10 mouse cellular contexts compared by ENCODE assay signal in the genomic region with DNA sequence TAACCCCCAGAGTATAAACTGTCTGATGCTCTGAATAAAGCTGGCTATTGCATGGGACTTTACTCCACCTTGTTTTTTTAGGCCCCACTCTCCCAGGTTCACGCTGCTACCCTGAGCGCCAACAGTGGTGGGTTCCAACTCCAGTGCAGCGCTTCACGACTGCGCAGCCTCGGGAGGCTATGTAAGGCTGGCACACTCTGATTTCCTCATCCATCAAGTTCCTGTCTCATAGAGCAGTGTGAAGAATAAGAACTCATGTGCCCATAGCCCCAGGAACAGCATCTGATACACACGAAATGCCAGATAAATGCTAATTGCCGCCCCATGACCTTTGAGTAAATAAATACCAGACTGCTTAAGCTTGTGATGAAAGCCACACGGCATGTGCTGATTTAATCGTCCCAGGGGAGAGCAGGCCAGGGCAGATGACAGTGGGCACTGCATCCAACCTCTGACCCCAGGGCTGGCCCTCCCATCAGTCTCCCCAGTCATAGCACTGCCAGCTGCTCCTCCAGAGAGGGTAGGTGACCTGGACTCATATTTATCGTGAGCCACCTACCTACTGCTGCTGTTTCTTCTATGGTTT.
DNase-seq lines count a peak whose midpoint lies in the region; ATAC-seq and TF ChIP-seq lines count a peak whose summit lies in the region.
"Had no signal": no experiment of that assay in that cellular context is flagged by ENCODE, and none has a peak within 500 bp of the region (broad histone marks: within the 10 kb centered on the region; RNA-seq: fewer than 3 reads in every experiment).

No protein-coding gene starts in this region.

- H3K9me3 ChIP-seq in lung, embryonic 14.5 days (ENCODE audit: low read depth, low read length): no peaks in the 10 kb centered on the region
- H3K9me3 ChIP-seq in limb, embryonic 11.5 days (ENCODE audit: control insufficient read depth, low read length): no peaks in the 10 kb centered on the region

- H3K4me2 ChIP-seq in lung, embryonic 14.5 days: no peak overlapping the region
- H3K4me2 ChIP-seq in limb, embryonic 11.5 days (ENCODE audit: low read depth, severe bottlenecking): no peak overlapping the region

- no peaks in the 10 kb centered on the region for H3K36me3 ChIP-seq in lung, embryonic 14.5 days (ENCODE audit: insufficient read depth)
- no peaks in the 10 kb centered on the region for H3K36me3 ChIP-seq in limb, embryonic 11.5 days (ENCODE audit: control insufficient read depth, insufficient read depth, low read length)

- no peak for TF ChIP-seq CTCF in lung, embryonic 14.5 days (IDR thresholded peaks at IDR 0.05; ENCODE audit: low read depth)
- TF ChIP-seq CTCF in lung, adult 2 months (IDR thresholded peaks at IDR 0.05; ENCODE audit: insufficient read depth, low read length): no peak

- no peak for TF ChIP-seq POLR2A in lung, adult 2 months (IDR thresholded peaks at IDR 0.05; ENCODE audit: borderline replicate concordance, extremely low read depth, low read depth, low read length)

- no peak overlapping the region for H3K4me3 ChIP-seq in lung, embryonic 14.5 days (ENCODE audit: low read depth, low read length)
- no peak overlapping the region for H3K4me3 ChIP-seq in lung, adult 2 months (replicated peaks; ENCODE audit: extremely low read depth, low read depth, low read length)
- no peak overlapping the region for H3K4me3 ChIP-seq in limb, embryonic 11.5 days (ENCODE audit: low read depth, low read length)

- intact Hi-C loops in heart, postnatal 25 days (cut with DNase I): loop anchor here (5.0 kb wide), 1 partner anchor 434 kb away; no protein-coding TSS in a partner anchor

- WGBS in lung, embryonic 14.5 days: 39% methylated on average over 11 of the region's 11 CpGs
- WGBS in lung, adult 2 months: 58% methylated on average over 11 of the region's 11 CpGs
- whole genome bisulfite sequencing in limb, embryonic 11.5 days: 26% methylated on average over 11 of the region's 11 CpGs

- peak; percentile 8 for DNase-seq in lung, embryonic 14.5 days
- no peak for DNase-seq in lung, adult 2 months
- peak; percentile 87 for DNase-seq in embryo, embryonic 10.5 days (ENCODE audit: low spot score)
- peak; percentile 71 for DNase-seq in embryo, embryonic 9.5 days (ENCODE audit: extremely low spot score)
- DNase-seq in limb, embryonic 11.5 days (ENCODE audit: low spot score): peak; percentile 39
- DNase-seq in right cerebral cortex, adult 18-20 months: no peak
- no peak for DNase-seq in heart, postnatal 25 days (ENCODE audit: low spot score)
- DNase-seq: lung, postnatal 10 days had no signal

- H3K27ac ChIP-seq in lung, embryonic 14.5 days (ENCODE audit: low read depth): no peak overlapping the region
- H3K27ac ChIP-seq in limb, embryonic 11.5 days (replicated peaks; ENCODE audit: low read depth, low read length): no peak overlapping the region

- no peaks in the 10 kb centered on the region for H3K27me3 ChIP-seq in lung, embryonic 14.5 days (ENCODE audit: insufficient read depth, low read length)
- no peaks in the 10 kb centered on the region for H3K27me3 ChIP-seq in limb, embryonic 11.5 days (ENCODE audit: control insufficient read depth, insufficient read depth, low read length)
- H3K27me3 ChIP-seq: CH12.LX had no signal

- ATAC-seq in lung, embryonic 14.5 days (ENCODE audit: insufficient read depth): no peak
- ATAC-seq in limb, embryonic 11.5 days (ENCODE audit: insufficient number of reproducible peaks, low FRiP score, low TSS enrichment, low read depth): no peak
- no peak for ATAC-seq in megakaryocyte-erythroid progenitor cell, adult 5-6 weeks (replicated peaks; ENCODE audit: low FRiP score, low TSS enrichment, poor library complexity, severe bottlenecking)

- H3K4me1 ChIP-seq in lung, embryonic 14.5 days (ENCODE audit: insufficient read depth): no peaks in the 10 kb centered on the region
- H3K4me1 ChIP-seq in lung, adult 2 months (ENCODE audit: control insufficient read depth, insufficient read depth, low read length): peaks cover 4% of the 10 kb centered on the region; the same call in 1 of the 2 replicates
- peaks cover 3% of the 10 kb centered on the region; the same call in 1 of the 2 replicates for H3K4me1 ChIP-seq in limb, embryonic 11.5 days (ENCODE audit: control insufficient read depth, insufficient read depth, low read length)

- no peak overlapping the region for H3K9ac ChIP-seq in lung, embryonic 14.5 days
- no peak overlapping the region for H3K9ac ChIP-seq in limb, embryonic 11.5 days (ENCODE audit: low read length)

Comparison
In these comparisons a context has a peak if more than half of its experiments do, and no peak if none do; other contexts are left out.
1. DNase-seq: peak in lung, embryonic 14.5 days (single experiment), embryo, embryonic 10.5 days (single experiment), embryo, embryonic 9.5 days (single experiment) and limb, embryonic 11.5 days (single experiment); none in lung, adult 2 months (single experiment), right cerebral cortex, adult 18-20 months (single experiment) and heart, postnatal 25 days (single experiment).